Mouse (Mus musculus): ENCODE measurements at regions not wholly inside any gene's neighbourhood (a gene's known extent, or its start where the extent isn't known, plus 50 kb on each side); places are given as distances from the start of the nearest gene placed in this dataset.

- DNase-seq, result no peak
Observed at GRCm38 (mm10) chr14:48068641-48069040, 52.0 kb upstream of the Peli2 start.
